Mouse (Mus musculus) heart, postnatal 0 days (tissue): Measurements from ENCODE around the gene Ulk1.

Source experiments
- CTCF ChIP-seq: IDR thresholded peaks from 2 replicates; pipeline ENCODE4 v1.5.1; 2016; ENCODE audit warnings: antibody characterized with exemption, control low read depth, low read depth
- EP300 ChIP-seq: IDR thresholded peaks from 2 replicates; pipeline ENCODE4 v1.6.1; 2016; ENCODE audit warnings: antibody characterized with exemption, low read depth

DNA sequence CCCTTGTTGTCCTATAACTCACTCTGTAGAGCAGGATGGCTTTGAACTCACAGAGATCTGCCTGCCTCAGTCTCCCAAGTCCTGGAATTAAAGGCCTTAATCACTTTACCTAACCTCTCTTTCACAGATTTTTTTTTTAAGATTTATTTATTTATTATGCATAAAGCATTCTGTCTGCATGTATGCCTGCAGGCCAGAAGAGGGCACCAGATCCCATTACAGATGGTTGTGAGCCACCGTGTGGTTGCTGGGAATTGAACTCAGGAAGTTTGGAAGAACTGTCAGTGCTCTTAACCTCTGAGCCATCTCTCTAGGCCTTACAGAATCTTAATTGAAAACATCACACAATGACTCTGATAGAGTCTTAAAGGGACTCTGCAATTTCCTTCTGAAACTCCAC, 43.1 kb upstream of the Ulk1 start:
- TF ChIP-seq CTCF: no peak
- no peak for TF ChIP-seq EP300
